Mouse (Mus musculus): ENCODE measurements around the gene Iffo1.
A peak's percentile ranks its signal among the peaks of the same experiment; 100 is the strongest.

DNA sequence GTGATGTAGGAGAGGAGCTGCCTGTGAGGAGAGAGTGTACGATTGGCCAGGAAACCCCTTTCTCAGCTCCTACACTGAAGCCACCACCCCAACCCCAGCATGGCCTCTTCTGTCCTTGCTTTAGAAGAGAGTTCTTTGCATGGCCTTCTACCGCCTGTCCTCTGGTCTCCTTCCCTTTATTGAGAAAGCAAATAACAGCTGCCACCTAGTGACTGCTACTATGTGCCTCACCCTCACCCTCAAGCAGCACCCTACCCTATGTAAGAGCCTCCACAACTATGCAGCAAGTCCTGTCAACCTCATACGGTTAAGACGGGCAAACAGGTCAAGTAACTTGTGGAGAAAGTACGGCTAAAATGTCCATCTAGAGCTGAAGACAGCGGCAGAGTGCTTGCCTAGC, 25.2 kb downstream of the Iffo1 start:
- TF ChIP-seq CTCF (IDR thresholded peaks at IDR 0.05) (peak; percentile 59), POLR2A (IDR thresholded peaks at IDR 0.05; ENCODE audit: insufficient read depth, low read depth, low read length) (no peak)

All from heart, adult 2 months (tissue).